Mouse (Mus musculus) gastrocnemius, adult 8-10 months (tissue): Measurements from ENCODE around the gene Olfr173. TPM values are rescaled to one million over a fixed set of nuclear protein-coding genes. Genes with fewer than 3 reads are reported as not detected.

Experiments used
- DNase-seq, 2 experiments: peaks; one replicate each; pipeline ENCODE4 v3.0.0; 2022; ENCODE audit warnings: low spot score in 2 of 2
- microRNA-seq: library from miRNA; unstranded; fragments of <30 nt; microRNA quantifications from one replicate; pipeline ENCODE4 v1.2.0, GENCODE M21; 2022
- total RNA-seq, 4 experiments: library from RNA; stranded (reverse); gene quantifications; 2 replicates each; pipeline ENCODE4 v1.2.4; 2022

The Olfr173 gene
- not detected for total RNA-seq

DNA sequence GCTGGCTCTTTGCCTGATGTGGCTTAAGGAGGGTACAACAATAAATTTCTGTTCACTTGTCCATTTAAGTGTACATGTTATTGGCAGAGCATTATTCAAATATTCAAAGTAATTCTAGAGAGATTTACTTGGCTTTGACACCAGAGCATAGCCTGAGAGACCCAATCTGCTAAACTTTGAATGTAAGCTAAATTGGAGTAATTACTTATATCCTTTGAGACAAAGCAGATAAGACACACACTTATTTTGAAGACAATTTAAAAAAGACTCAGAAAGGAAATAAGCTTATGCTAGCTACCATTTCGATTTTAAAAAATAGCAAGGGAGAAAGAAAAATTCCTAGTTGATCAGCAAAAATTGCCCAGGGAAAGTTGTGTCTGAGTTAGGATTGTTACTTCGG lies at the start of gene Olfr173:
Olfr173 (minus strand) TSS at position 101 of the 400 bp plus-strand sequence.
- DNase-seq = no peak

DNA sequence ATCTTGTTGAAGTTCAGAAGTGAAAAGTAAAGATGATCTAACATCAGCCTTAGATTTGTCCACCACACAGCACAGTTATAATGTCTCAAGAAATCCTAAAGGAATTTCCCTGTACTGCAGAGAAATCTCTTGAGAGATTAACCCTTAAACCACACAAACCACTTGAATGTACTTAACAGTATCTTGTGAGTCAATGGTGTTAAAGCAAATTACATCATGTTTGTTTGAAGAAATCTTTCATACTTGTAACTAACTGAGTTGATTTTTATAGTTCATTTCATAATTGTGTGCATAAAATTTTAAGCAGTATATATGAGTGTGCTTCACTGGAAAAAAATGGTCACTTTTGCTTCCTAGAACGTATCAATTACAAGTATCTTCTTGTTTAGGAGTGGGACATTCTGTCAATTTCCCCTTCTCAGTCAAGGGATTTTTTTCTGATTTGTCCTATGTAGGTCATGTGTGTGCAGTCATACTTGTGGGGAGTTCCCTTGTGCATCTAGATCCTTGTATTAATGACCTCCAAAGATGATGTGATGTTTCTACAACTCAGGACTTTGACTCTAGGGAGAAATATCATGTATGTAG lies 26.8 kb upstream of the Olfr173 start, which contains the start of gene Olfr175-ps1:
Olfr175-ps1 (minus strand) TSS at position 51 of the 588 bp plus-strand sequence.
- DNase-seq = no peak

DNA sequence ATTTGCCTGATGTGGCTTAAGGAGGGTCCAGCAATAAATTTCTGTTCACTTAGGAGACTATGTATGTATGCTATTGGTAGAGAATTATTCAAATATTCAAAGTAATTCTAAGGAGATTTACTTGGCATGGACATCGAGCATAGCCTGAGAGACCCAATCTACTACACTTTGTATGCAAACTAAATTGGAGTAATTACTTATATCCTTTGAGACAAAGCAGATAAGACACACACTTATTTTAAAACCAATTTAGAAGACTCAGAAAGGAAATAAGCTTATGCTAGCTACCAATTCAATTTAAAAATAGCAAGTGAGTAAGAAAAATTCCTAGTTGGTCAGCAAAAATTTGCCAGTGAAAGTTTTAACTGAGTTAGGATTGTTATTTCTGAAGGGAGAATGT lies 37.0 kb downstream of the Olfr173 start, which contains the start of gene Olfr172:
Olfr172 (minus strand) TSS at position 101 of the 400 bp plus-strand sequence.
- DNase-seq = no peak

DNA sequence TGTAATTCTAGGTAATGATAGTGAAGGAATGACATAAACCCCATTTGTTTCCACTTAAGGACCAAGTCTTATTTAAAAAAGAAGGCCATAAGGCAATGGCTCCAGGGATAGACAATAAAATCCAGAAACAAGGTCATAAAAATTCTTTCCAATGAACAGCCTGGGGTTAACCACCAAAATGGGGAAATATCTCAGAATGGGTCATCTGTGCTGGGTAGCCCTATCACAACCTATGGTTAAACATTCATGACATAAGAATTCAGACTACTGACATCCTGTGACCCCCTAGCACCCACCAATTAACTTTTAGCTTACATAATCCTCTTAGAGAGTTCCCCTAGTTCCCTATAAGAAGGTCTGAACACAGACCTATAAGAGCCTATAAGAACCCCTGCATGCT lies 43.9 kb downstream of the Olfr173 start:
- no peak for DNase-seq

DNA sequence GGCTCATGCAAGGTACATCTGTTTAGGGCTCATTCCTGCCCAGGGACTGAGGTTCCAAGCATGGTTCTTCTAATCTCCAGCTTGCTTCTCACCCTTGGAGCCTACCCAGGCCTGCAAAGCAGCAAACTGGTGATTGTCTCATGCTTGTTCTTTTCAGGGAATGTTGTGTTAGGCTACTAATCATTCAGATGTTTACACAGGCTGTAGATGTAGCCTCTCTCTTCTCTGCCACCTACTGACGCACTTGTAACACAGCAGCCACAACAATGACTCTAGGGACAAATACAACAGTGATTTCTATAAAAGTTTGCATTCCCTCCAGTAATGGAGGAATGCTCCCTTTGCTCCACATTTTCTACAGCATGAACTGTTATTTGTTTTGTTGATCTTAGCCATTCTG lies 48.8 kb downstream of the Olfr173 start:
- no peak for DNase-seq

DNA sequence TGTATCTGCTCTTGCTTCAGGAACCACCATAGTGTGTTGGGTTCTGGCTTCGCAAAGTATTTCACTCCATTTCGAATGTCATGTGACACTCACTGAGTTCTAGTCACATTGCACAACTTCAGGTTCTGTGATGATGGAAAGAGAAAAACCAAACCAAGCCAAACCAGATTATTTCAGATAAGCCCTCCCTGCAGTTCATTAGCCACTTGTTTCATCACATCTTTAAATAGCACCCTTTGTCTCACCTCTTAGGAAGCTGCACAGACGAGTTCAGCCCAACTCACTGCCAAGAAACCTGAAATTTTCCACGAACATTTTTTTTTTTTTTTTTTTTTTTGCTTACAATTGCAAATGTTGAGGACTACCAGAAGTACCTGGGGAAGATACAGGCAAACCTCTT lies 53.4 kb downstream of the Olfr173 start:
- no peak for DNase-seq

Small RNA genes lying within 50 kb of the gene (microRNA-seq; reads per million reads assigned to microRNA genes)
- not detected for gene Gm27564

Other genes starting within 250 kb of the Olfr173 start
- not detected for gene Gm813, start 183.3 kb downstream of the Olfr173 start, total RNA-seq
- gene E330017A01Rik, start 161.5 kb downstream of the Olfr173 start, total RNA-seq = not detected
- gene Cpox, start 130.0 kb downstream of the Olfr173 start, total RNA-seq = 10 to 100 TPM; 20.6 to 28.8 (median 21.7) TPM
- not detected for gene Gpr15, start 81.2 kb downstream of the Olfr173 start, total RNA-seq
- 10 to 100 TPM; 59.0 to 77.0 (median 68.0) TPM for gene Cldnd1, start 72.4 kb downstream of the Olfr173 start, total RNA-seq
- gene Olfr172, start 37.1 kb downstream of the Olfr173 start, total RNA-seq = not detected
- gene Olfr175-ps1, start 26.5 kb upstream of the Olfr173 start, total RNA-seq = not detected
- not detected for gene Olfr177, start 74.5 kb upstream of the Olfr173 start, total RNA-seq
- not detected for gene Olfr178, start 91.8 kb upstream of the Olfr173 start, total RNA-seq
- gene Olfr181, start 128.5 kb upstream of the Olfr173 start, total RNA-seq = not detected
- not detected for gene Olfr180, start 129.1 kb upstream of the Olfr173 start, total RNA-seq
- not detected for gene Olfr183, start 195.1 kb upstream of the Olfr173 start, total RNA-seq
- gene Olfr186, start 230.0 kb upstream of the Olfr173 start, total RNA-seq = not detected
- gene Olfr187, start 239.5 kb upstream of the Olfr173 start, total RNA-seq = not detected